Mouse (Mus musculus) erythroblast, adult 5-6 weeks (primary cell): ENCODE measurements around the gene Smarcc1. TPM values are rescaled to one million over a fixed set of nuclear protein-coding genes. Genes with fewer than 3 reads are reported as not detected.

ENCODE experiments used
- ATAC-seq: replicated peaks from 2 replicates; pipeline ENCODE4 v1.8.0; 2016; ENCODE audit warnings: moderate number of reproducible peaks, mild to moderate bottlenecking, moderate TSS enrichment, inconsistent platforms; ENCODE audit not compliant: poor library complexity, low FRiP score, severe bottlenecking
- total RNA-seq, 2 experiments: library from RNA; stranded (forward) in 1 of 2; stranded (reverse) in 1 of 2; fragments of 150-400 nt in 1 of 2; fragments of 200-764, 138-1000 nt in 1 of 2; gene quantifications; 2 replicates each; pipeline versions ENCODE4 v1.2.3 to v1.2.4; 2015 to 2017; ENCODE audit warnings: low replicate concordance in 2 of 2

Smarcc1 gene
- total RNA-seq, 2 experiments from 2014 or later: 17.6 to 33.6 TPM

- no peak for ATAC-seq
Measured at GRCm38 (mm10) chr9:110272330-110272729, 154.8 kb downstream of the Smarcc1 start.

GRCm38 (mm10) chr9:110273507-110273906, 156.0 kb downstream of the Smarcc1 start:
- ATAC-seq: no peak

- no peak for ATAC-seq
Measured at GRCm38 (mm10) chr9:110275882-110276281, 158.4 kb downstream of the Smarcc1 start.

- ATAC-seq: no peak
Measured at GRCm38 (mm10) chr9:110277431-110277881, 159.9 kb downstream of the Smarcc1 start.

- no peak for ATAC-seq
Measured at GRCm38 (mm10) chr9:110284075-110284697, 166.7 kb downstream of the Smarcc1 start.

GRCm38 (mm10) chr9:110287321-110287924, 169.9 kb downstream of the Smarcc1 start:
- ATAC-seq: no peak

Other genes with a start within 250 kb of the Smarcc1 start
- 10.0 and 11.1 TPM in 2 replicates for gene Cdc25a, start 242.1 kb upstream of the Smarcc1 start, total RNA-seq (2015; ENCODE audit: low replicate concordance)
- 13.5 and 15.8 TPM in 2 replicates for gene Cdc25a, start 242.1 kb upstream of the Smarcc1 start, total RNA-seq (2017; ENCODE audit: low replicate concordance)
- gene Map4, start 186.2 kb upstream of the Smarcc1 start, total RNA-seq (2015; ENCODE audit: low replicate concordance): 12.1 and 14.2 TPM in 2 replicates
- gene Map4, start 186.2 kb upstream of the Smarcc1 start, total RNA-seq (2017; ENCODE audit: low replicate concordance): 6.0 and 10.5 TPM in 2 replicates
- gene Dhx30, start 122 bp downstream of the Smarcc1 start, total RNA-seq (2015; ENCODE audit: low replicate concordance): 13.3 and 19.2 TPM in 2 replicates
- gene Dhx30, start 122 bp downstream of the Smarcc1 start, total RNA-seq (2017; ENCODE audit: low replicate concordance): 7.8 and 10.7 TPM in 2 replicates
- gene Cspg5, start 126.1 kb downstream of the Smarcc1 start, total RNA-seq (2015; ENCODE audit: low replicate concordance): not detected in 2 replicates
- gene Cspg5, start 126.1 kb downstream of the Smarcc1 start, total RNA-seq (2017; ENCODE audit: low replicate concordance): 0.17 and 0.70 TPM in 2 replicates
- gene Elp6, start 187.5 kb downstream of the Smarcc1 start, total RNA-seq (2015; ENCODE audit: low replicate concordance): 0.19 and 1.5 TPM in 2 replicates
- gene Elp6, start 187.5 kb downstream of the Smarcc1 start, total RNA-seq (2017; ENCODE audit: low replicate concordance): 0.56 and 1.8 TPM in 2 replicates
- gene Scap, start 215.6 kb downstream of the Smarcc1 start, total RNA-seq (2015; ENCODE audit: low replicate concordance): 6.9 and 13.8 TPM in 2 replicates
- gene Scap, start 215.6 kb downstream of the Smarcc1 start, total RNA-seq (2017; ENCODE audit: low replicate concordance): 2.6 and 3.7 TPM in 2 replicates